Mouse (Mus musculus) midbrain, embryonic 16.5 days (tissue): ENCODE data around the gene Arhgap10. TPM values are rescaled to one million over a fixed set of nuclear protein-coding genes. Genes with fewer than 3 reads are reported as not detected.

Experiments
- ATAC-seq: fragments of 200-750 bp; cut with Nextera tagmentation; 2 replicates; pipeline ENCODE4 v1.8.0; 2017; ENCODE audit warnings: moderate TSS enrichment
- H3K27ac ChIP-seq: fragments of 300-500 bp; sonication (generic); 2 replicates; pipeline ENCODE4 v1.5.1; 2014; ENCODE audit warnings: mild to moderate bottlenecking, low read length, mixed read lengths
- H3K27me3 ChIP-seq: fragments of 300-500 bp; sonication (generic); 2 replicates; pipeline ENCODE4 v1.6.1; 2014; ENCODE audit warnings: low read depth, low read length, mixed read lengths; ENCODE audit not compliant: control insufficient read depth, insufficient read depth
- H3K36me3 ChIP-seq: fragments of 300-500 bp; sonication (generic); 2 replicates; pipeline ENCODE4 v1.6.1; 2014; ENCODE audit warnings: mild to moderate bottlenecking, low read length, moderate library complexity, mixed read lengths; ENCODE audit not compliant: control insufficient read depth, insufficient read depth
- H3K4me1 ChIP-seq: fragments of 300-500 bp; sonication (generic); 2 replicates; pipeline ENCODE4 v1.6.1; 2014; ENCODE audit warnings: mild to moderate bottlenecking, low read length, mixed read lengths; ENCODE audit not compliant: control insufficient read depth, insufficient read depth
- H3K4me2 ChIP-seq: fragments of 300-500 bp; sonication (generic); 2 replicates; pipeline ENCODE4 v1.6.1; 2014; ENCODE audit warnings: mild to moderate bottlenecking, low read length, mixed read lengths
- H3K4me3 ChIP-seq: fragments of 300-500 bp; sonication (generic); 2 replicates; pipeline ENCODE4 v1.5.1; 2014; ENCODE audit warnings: low read depth, mild to moderate bottlenecking, low read length, moderate library complexity, mixed read lengths
- H3K9ac ChIP-seq: fragments of 300-500 bp; sonication (generic); 2 replicates; pipeline ENCODE4 v1.6.1; 2014; ENCODE audit warnings: low read depth, low read length, mixed read lengths
- H3K9me3 ChIP-seq: fragments of 300-500 bp; sonication (generic); replicated peaks from 2 replicates; pipeline ENCODE4 v1.6.1; 2014; ENCODE audit warnings: mild to moderate bottlenecking, low read length, mixed read lengths; ENCODE audit not compliant: control insufficient read depth, poor library complexity, severe bottlenecking
- WGBS: fragments of 180-500 bp; shearing (Covaris S2); extraction: QIAGEN DNeasy Blood & Tissue Kit; methylation state at CpG from one replicate; pipeline ENCODE4 v1.1.7; 2014; 5-methylcytosine and 5-hydroxymethylcytosine counted together
- polyA plus RNA-seq: library from polyadenylated mRNA; unstranded; fragments of >200 nt; fragmentation: Nextera tagmentation; extraction: Ambion mirVana; gene quantifications from 2 replicates; pipeline ENCODE4 v1.2.1, GENCODE M21; 2015

Gene Arhgap10
- polyA plus RNA-seq, 1 experiment from 2014 or later = 2.8 TPM

DNA sequence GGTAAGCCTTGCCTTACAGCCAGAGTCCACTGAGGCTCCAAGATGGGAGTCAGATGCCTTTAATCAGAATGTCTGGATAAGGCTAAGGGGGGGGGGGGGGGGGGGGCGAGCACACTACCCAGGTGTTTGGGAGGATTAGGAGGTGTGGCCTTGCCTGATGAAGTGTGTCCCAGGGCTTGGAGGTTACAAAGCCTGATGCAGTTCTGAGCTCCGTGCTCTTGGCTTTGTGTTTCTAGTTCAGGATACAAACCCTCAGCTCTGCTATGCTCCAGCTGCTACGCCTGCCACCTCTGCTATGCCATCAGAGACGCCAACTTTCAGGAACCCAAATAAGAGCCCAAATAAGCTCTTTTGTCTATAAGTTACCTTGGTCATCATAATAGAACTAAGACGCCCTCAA, 101.7 kb downstream of the Arhgap10 start:
- H3K4me3 ChIP-seq = no peak overlapping the region
- WGBS = 66% methylated on average over 4 of the region's 5 CpGs
- no peaks in the 10 kb centered on the region for H3K9me3 ChIP-seq
- H3K4me1 ChIP-seq = no peaks in the 10 kb centered on the region
- no peak overlapping the region for H3K27ac ChIP-seq
- H3K27me3 ChIP-seq = no peaks in the 10 kb centered on the region
- H3K9ac ChIP-seq = no peak overlapping the region
- H3K4me2 ChIP-seq = no peak overlapping the region
- no peaks in the 10 kb centered on the region for H3K36me3 ChIP-seq
- no peak for ATAC-seq

- no peaks in the 10 kb centered on the region for H3K36me3 ChIP-seq
- WGBS = 98% methylated on average over 15 of the region's 15 CpGs
- no peaks in the 10 kb centered on the region for H3K4me1 ChIP-seq
- no peak overlapping the region for H3K27ac ChIP-seq
- H3K4me2 ChIP-seq = no peak overlapping the region
- no peaks in the 10 kb centered on the region for H3K9me3 ChIP-seq
- no peaks in the 10 kb centered on the region for H3K27me3 ChIP-seq
- no peak overlapping the region for H3K4me3 ChIP-seq
- no peak overlapping the region for H3K9ac ChIP-seq
- ATAC-seq = no peak
These were observed 106.5 kb downstream of the Arhgap10 start for GRCm38 (mm10) chr8:77411262-77411661.

DNA sequence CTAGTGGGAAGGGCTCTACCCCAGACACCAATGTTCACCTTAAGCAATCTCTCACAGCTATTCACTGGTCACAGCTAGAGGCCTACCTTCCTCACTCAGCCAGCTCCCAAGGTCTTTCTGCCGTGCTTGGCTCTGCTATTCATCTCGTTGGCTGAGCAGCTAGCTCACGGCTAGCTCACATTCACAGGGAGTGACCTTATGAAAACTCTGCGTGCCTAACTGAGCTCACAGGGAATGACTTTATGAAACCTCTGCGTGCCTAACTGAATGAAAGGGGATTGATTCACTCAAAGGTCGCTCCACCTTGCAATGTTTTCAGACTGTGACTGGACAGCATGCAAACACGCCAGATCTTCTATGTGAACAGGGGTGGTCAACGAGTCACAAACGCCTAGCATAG, 107.4 kb downstream of the Arhgap10 start:
- no peak overlapping the region for H3K27ac ChIP-seq
- H3K27me3 ChIP-seq = no peaks in the 10 kb centered on the region
- H3K9ac ChIP-seq = no peak overlapping the region
- H3K4me2 ChIP-seq = no peak overlapping the region
- no peaks in the 10 kb centered on the region for H3K36me3 ChIP-seq
- ATAC-seq = no peak
- H3K9me3 ChIP-seq = no peaks in the 10 kb centered on the region
- 76% methylated on average over 9 of the region's 9 CpGs for WGBS
- H3K4me3 ChIP-seq = no peak overlapping the region
- no peaks in the 10 kb centered on the region for H3K4me1 ChIP-seq

DNA sequence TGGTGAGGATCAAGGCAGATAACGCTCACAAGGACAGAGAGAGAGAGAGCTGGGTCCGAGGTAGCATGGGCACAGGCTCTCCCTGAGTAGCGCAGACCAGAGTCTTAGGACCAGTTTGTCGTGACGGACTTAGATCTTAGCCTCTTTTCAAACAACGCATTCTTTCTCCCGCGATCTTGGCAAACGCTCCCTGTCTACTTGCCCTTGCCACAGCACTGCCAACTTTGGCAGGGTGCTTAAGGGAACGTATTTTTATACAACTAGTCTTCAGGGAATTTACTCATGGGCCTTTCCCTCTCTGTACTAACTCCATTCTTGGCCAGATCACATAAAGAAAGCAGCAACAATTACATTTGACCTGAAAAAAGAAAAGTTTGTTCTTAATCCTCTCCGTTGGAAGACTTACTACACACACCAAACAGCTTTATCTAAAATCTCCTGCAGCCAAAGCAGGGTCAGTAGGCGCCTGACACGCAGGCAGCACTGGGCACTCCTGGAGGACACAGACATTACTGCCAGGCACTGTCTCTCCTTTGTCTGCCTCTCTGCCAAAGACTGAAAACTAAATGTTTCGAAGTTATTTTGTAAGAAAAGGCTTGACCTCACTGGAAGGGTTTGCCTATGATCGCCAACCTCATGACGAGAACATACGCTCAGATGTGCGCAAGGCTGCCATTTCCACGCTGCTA, 109.1 kb downstream of the Arhgap10 start:
- Histone ChIP-seq H3K4me2 (no peak overlapping the region), H3K36me3 (no peaks in the 10 kb centered on the region), H3K9me3 (no peaks in the 10 kb centered on the region), H3K4me1 (no peaks in the 10 kb centered on the region), H3K4me3 (no peak overlapping the region), H3K9ac (no peak overlapping the region), H3K27me3 (no peaks in the 10 kb centered on the region), H3K27ac (no peak overlapping the region)
- 90% methylated on average over 19 of the region's 19 CpGs for WGBS
- no peak for ATAC-seq

GRCm38 (mm10) chr8:77406846-77407245, 110.9 kb downstream of the Arhgap10 start:
- ATAC-seq = no peak
- WGBS = 72% methylated on average over 13 of the region's 13 CpGs
- H3K27ac ChIP-seq = no peak overlapping the region
- no peak overlapping the region for H3K4me2 ChIP-seq
- H3K27me3 ChIP-seq = no peaks in the 10 kb centered on the region
- no peaks in the 10 kb centered on the region for H3K9me3 ChIP-seq
- H3K4me1 ChIP-seq = no peaks in the 10 kb centered on the region
- no peaks in the 10 kb centered on the region for H3K36me3 ChIP-seq
- H3K9ac ChIP-seq = no peak overlapping the region
- H3K4me3 ChIP-seq = no peak overlapping the region

DNA sequence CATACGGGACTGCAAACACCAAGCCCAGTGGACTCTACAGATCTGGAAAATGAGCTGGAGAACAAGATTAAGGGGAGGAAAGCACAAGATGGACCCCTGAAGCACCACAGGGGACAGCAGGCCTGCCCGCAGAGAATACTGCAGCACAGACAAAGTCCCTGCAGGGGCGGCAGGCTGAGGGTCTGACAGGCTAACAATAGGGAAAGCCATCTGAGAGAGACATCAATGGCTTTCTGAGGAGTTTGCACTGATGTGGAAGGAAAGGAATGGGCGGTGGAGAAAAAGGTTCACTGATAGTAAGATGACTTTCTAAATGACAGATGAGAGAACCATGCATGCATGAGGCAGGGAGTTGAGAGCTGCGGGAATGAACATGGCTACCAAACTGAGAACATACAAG, 111.3 kb downstream of the Arhgap10 start:
- Histone ChIP-seq H3K4me2 (no peak overlapping the region), H3K4me1 (no peaks in the 10 kb centered on the region), H3K27ac (no peak overlapping the region), H3K27me3 (no peaks in the 10 kb centered on the region), H3K9me3 (no peaks in the 10 kb centered on the region), H3K4me3 (no peak overlapping the region), H3K9ac (no peak overlapping the region), H3K36me3 (no peaks in the 10 kb centered on the region)
- WGBS = 15% methylated on average over 5 of the region's 5 CpGs
- ATAC-seq = no peak

- 77% methylated on average over 6 of the region's 6 CpGs for WGBS
- H3K4me2 ChIP-seq = no peak overlapping the region
These were observed 113.7 kb downstream of the Arhgap10 start for GRCm38 (mm10) chr8:77404017-77404416.

GRCm38 (mm10) chr8:77401934-77402333, 115.8 kb downstream of the Arhgap10 start:
- no peaks in the 10 kb centered on the region for H3K36me3 ChIP-seq
- no peak overlapping the region for H3K4me2 ChIP-seq
- no peak for ATAC-seq
- H3K9me3 ChIP-seq = peaks cover 4% of the 10 kb centered on the region; the same call in 1 of the 2 replicates
- no peak overlapping the region for H3K27ac ChIP-seq
- H3K9ac ChIP-seq = no peak overlapping the region
- no peaks in the 10 kb centered on the region for H3K27me3 ChIP-seq
- no peaks in the 10 kb centered on the region for H3K4me1 ChIP-seq
- 96% methylated on average over 3 of the region's 3 CpGs for WGBS
- no peak overlapping the region for H3K4me3 ChIP-seq

More at GRCm38 (mm10) chr8:77404017-77404416, 113.7 kb downstream of the Arhgap10 start:
- no peak for ATAC-seq
- no peaks in the 10 kb centered on the region for H3K27me3 ChIP-seq
- no peaks in the 10 kb centered on the region for H3K9me3 ChIP-seq
- H3K27ac ChIP-seq = no peak overlapping the region
- no peaks in the 10 kb centered on the region for H3K4me1 ChIP-seq
- H3K36me3 ChIP-seq = no peaks in the 10 kb centered on the region
- no peak overlapping the region for H3K4me3 ChIP-seq
- no peak overlapping the region for H3K9ac ChIP-seq

- Histone ChIP-seq H3K4me3 (no peak overlapping the region), H3K9me3 (peaks cover 5% of the 10 kb centered on the region; the same call in 1 of the 2 replicates), H3K4me1 (no peaks in the 10 kb centered on the region), H3K36me3 (no peaks in the 10 kb centered on the region), H3K27ac (no peak overlapping the region), H3K27me3 (no peaks in the 10 kb centered on the region), H3K9ac (no peak overlapping the region), H3K4me2 (no peak overlapping the region)
- no peak for ATAC-seq
- 96% methylated on average over 5 of the region's 5 CpGs for WGBS
These were observed 116.6 kb downstream of the Arhgap10 start for GRCm38 (mm10) chr8:77401140-77401539.
